Mouse (Mus musculus): ENCODE results near the gene Fam13c.

GRCm38 (mm10) chr10:70402006-70402405 is 38.3 kb upstream of the Fam13c start:
- TF ChIP-seq CTCF (IDR thresholded peaks at IDR 0.05; ENCODE audit: extremely low read depth, insufficient read depth, insufficient read length, insufficient replicate concordance) (no peak), POLR2A (IDR thresholded peaks at IDR 0.05; ENCODE audit: low read depth, low read length) (no peak)
